Comparison of ENCODE assay signal across 26 mouse cellular contexts in genomic region chr14:33965675-33966074, GRCm38 (mm10). TPM values are rescaled to one million over a fixed set of nuclear protein-coding genes. Genes with fewer than 3 reads are reported as not detected.
DNase-seq lines count a peak whose midpoint lies in the region; ATAC-seq and TF ChIP-seq lines count a peak whose summit lies in the region.
"Had no signal": no experiment of that assay in that cellular context is flagged by ENCODE, and none has a peak within 500 bp of the region (broad histone marks: within the 10 kb centered on the region; RNA-seq: fewer than 3 reads in every experiment).

No protein-coding gene starts in this region.

- no peaks in the 10 kb centered on the region for H3K4me1 ChIP-seq in heart, adult 2 months (ENCODE audit: control insufficient read depth, insufficient read depth, low read length)
- H3K4me1 ChIP-seq: hindbrain, embryonic 15.5 days; limb, embryonic 12.5 days; neural tube, embryonic 12.5 days had no signal

- intact Hi-C loops in heart, adult 2 months (cut with DNase I), result no loop called here

- no peak overlapping the region for H3K4me3 ChIP-seq in heart, adult 2 months
- H3K4me3 ChIP-seq: hindbrain, embryonic 15.5 days; limb, embryonic 12.5 days; neural tube, embryonic 12.5 days had no signal

- peak; percentile 20; the same call in 1 of the 2 replicates for TF ChIP-seq CTCF in heart, adult 2 months (IDR thresholded peaks at IDR 0.05)

- no peak overlapping the region for H3K27ac ChIP-seq in heart, adult 2 months
- H3K27ac ChIP-seq: hindbrain, embryonic 15.5 days; limb, embryonic 12.5 days; neural tube, embryonic 12.5 days had no signal

- WGBS in heart, adult 2 months, result 47% methylated on average over 7 of the region's 7 CpGs

- ATAC-seq in erythroblast, adult 5-6 weeks (replicated peaks; ENCODE audit: low FRiP score, poor library complexity, severe bottlenecking), result no peak
- ATAC-seq: forebrain, embryonic 14.5 days; Patski had no signal

- TF ChIP-seq EP300 in heart, adult 2 months (IDR thresholded peaks at IDR 0.05; ENCODE audit: insufficient read depth, low read depth, low read length), result no peak

- H3K9ac ChIP-seq in heart, adult 2 months (ENCODE audit: low read depth, low read length), result no peak overlapping the region
- H3K9ac ChIP-seq: hindbrain, embryonic 15.5 days; limb, embryonic 12.5 days; neural tube, embryonic 12.5 days had no signal

- TF ChIP-seq POLR2A in heart, adult 2 months (IDR thresholded peaks at IDR 0.05; ENCODE audit: insufficient read depth, low read depth, low read length), result no peak

- no peaks in the 10 kb centered on the region for H3K79me2 ChIP-seq in heart, adult 2 months (replicated peaks; ENCODE audit: control insufficient read depth, insufficient read depth, low read length)

- DNase-seq in heart, adult 2 months, result no peak
- no peak for DNase-seq in heart, adult 9 months (ENCODE audit: low spot score in 2 of 2)
- peak; percentile 3 for DNase-seq in lung, postnatal 14 days
- DNase-seq in lung, postnatal 36 days, result no peak
- DNase-seq in embryo, embryonic 10.5 days (ENCODE audit: low spot score), result peak; percentile 32
- DNase-seq in cerebellum, adult 8-10 months, result no peak
- DNase-seq in natural killer cell, adult 2 months (ENCODE audit: low spot score in 2 of 2), result no peak
- DNase-seq: cerebellum, adult 2 months; heart, adult 18-20 months; kidney, adult 8-10 months; lung, adult 18-20 months had no signal

- no peaks in the 10 kb centered on the region; the same call in 1 of the 2 replicates for H3K27me3 ChIP-seq in heart, adult 2 months (ENCODE audit: control insufficient read depth, insufficient read depth, low read length)
- H3K27me3 ChIP-seq: hindbrain, embryonic 15.5 days; limb, embryonic 12.5 days; neural tube, embryonic 12.5 days had no signal

- H3K36me3 ChIP-seq in heart, adult 2 months (ENCODE audit: control insufficient read depth, insufficient read depth, low read length), result no peaks in the 10 kb centered on the region
- H3K36me3 ChIP-seq: hindbrain, embryonic 15.5 days; limb, embryonic 12.5 days; neural tube, embryonic 12.5 days had no signal

RNA-seq across cellular contexts. Expression of gene Rbp3, which starts 11.9 kb away (rescaled TPM):
- total RNA-seq in heart, adult 2 months (2021), result not detected
- not detected in 2 replicates for polyA plus RNA-seq in heart, adult 2 months (2012; rRNA removed)
- not detected in 2 replicates for total RNA-seq in erythroblast, adult 5-6 weeks (2015; ENCODE audit: low replicate concordance)
- total RNA-seq in erythroblast, adult 5-6 weeks (2017; ENCODE audit: low replicate concordance), result not detected in 2 replicates
- total RNA-seq: heart, adult 18-20 months; left cerebral cortex, adult 18-20 months; megakaryocyte, adult 5-6 weeks had no signal
- polyA plus RNA-seq: C2C12; cerebellum, adult 2 months; cortical plate, adult 2 months; forebrain, embryonic 14.5 days; heart, postnatal 0 days; large intestine, adult 2 months; limb, embryonic 12.5 days; neural tube, embryonic 12.5 days; Patski; small intestine, adult 2 months; stomach, embryonic 14.5 days had no signal

RNA-seq across cellular contexts. Expression of gene Zfp488, which starts 12.9 kb away (rescaled TPM):
- total RNA-seq in heart, adult 2 months (2021), result not detected
- polyA plus RNA-seq in heart, adult 2 months (2012; rRNA removed), result not detected in 2 replicates
- not detected in 2 replicates for total RNA-seq in erythroblast, adult 5-6 weeks (2015; ENCODE audit: low replicate concordance)
- total RNA-seq in erythroblast, adult 5-6 weeks (2017; ENCODE audit: low replicate concordance), result 0.14 TPM in 1 of 2 replicates, not detected in the other
- total RNA-seq: megakaryocyte, adult 5-6 weeks had no signal
- polyA plus RNA-seq: C2C12; heart, postnatal 0 days; large intestine, adult 2 months; small intestine, adult 2 months had no signal

RNA-seq across cellular contexts. Expression of gene Gdf2, which starts 24.8 kb away (rescaled TPM):
- under 1 TPM; 0.10 to 0.34 TPM for total RNA-seq in heart, adult 2 months (2021)
- 0.16 and 0.20 TPM in 2 replicates for polyA plus RNA-seq in heart, adult 2 months (2012; rRNA removed)
- total RNA-seq in erythroblast, adult 5-6 weeks (2015; ENCODE audit: low replicate concordance), result not detected in 2 replicates
- not detected in 2 replicates for total RNA-seq in erythroblast, adult 5-6 weeks (2017; ENCODE audit: low replicate concordance)
- total RNA-seq: left cerebral cortex, adult 18-20 months; megakaryocyte, adult 5-6 weeks had no signal
- polyA plus RNA-seq: C2C12; cortical plate, adult 2 months; forebrain, embryonic 14.5 days; large intestine, adult 2 months; limb, embryonic 12.5 days; midbrain, postnatal 0 days; neural tube, embryonic 12.5 days; Patski; small intestine, adult 2 months; stomach, embryonic 14.5 days had no signal

RNA-seq across cellular contexts. Expression of gene Gdf10, which starts 42.3 kb away (rescaled TPM):
- total RNA-seq in heart, adult 2 months (2021), result 1 to 10 TPM; 1.0 to 1.1 TPM
- 1.8 and 3.8 TPM in 2 replicates for polyA plus RNA-seq in heart, adult 2 months (2012; rRNA removed)
- total RNA-seq in erythroblast, adult 5-6 weeks (2015; ENCODE audit: low replicate concordance), result not detected in 2 replicates
- total RNA-seq in erythroblast, adult 5-6 weeks (2017; ENCODE audit: low replicate concordance), result not detected in 2 replicates
- total RNA-seq: megakaryocyte, adult 5-6 weeks had no signal
- polyA plus RNA-seq: C2C12, Patski had no signal

RNA-seq across cellular contexts. Expression of gene Gm30083, which starts 49.3 kb away (rescaled TPM):
- not detected for total RNA-seq in heart, adult 2 months (2021)
- polyA plus RNA-seq in heart, adult 2 months (2012; rRNA removed), result not detected in 2 replicates
- not detected in 2 replicates for total RNA-seq in erythroblast, adult 5-6 weeks (2015; ENCODE audit: low replicate concordance)
- total RNA-seq in erythroblast, adult 5-6 weeks (2017; ENCODE audit: low replicate concordance), result not detected in 2 replicates
- total RNA-seq: heart, adult 18-20 months; left cerebral cortex, adult 18-20 months; megakaryocyte, adult 5-6 weeks; midbrain, postnatal 0 days had no signal
- polyA plus RNA-seq: C2C12; cerebellum, adult 2 months; cortical plate, adult 2 months; forebrain, embryonic 14.5 days; heart, postnatal 0 days; hindbrain, embryonic 15.5 days; large intestine, adult 2 months; limb, embryonic 12.5 days; midbrain, postnatal 0 days; neural tube, embryonic 12.5 days; Patski; small intestine, adult 2 months; stomach, embryonic 14.5 days had no signal

Comparison
In these comparisons a context has a peak if more than half of its experiments do, and no peak if none do; other contexts are left out.
1. DNase-seq: peak in lung, postnatal 14 days (single experiment) and embryo, embryonic 10.5 days (single experiment); none in heart, adult 2 months (0 of 2), heart, adult 9 months (0 of 2), lung, postnatal 36 days (single experiment), cerebellum, adult 8-10 months (single experiment) and natural killer cell, adult 2 months (0 of 2).